Mouse (Mus musculus) stomach, postnatal 0 days (tissue): ENCODE results near the gene Tlx2.

Experiments used
- CTCF ChIP-seq: IDR thresholded peaks from 2 replicates; pipeline ENCODE4 v1.5.1; 2016; ENCODE audit warnings: antibody characterized with exemption, low read depth, mild to moderate bottlenecking, moderate library complexity
- EP300 ChIP-seq: optimal IDR thresholded peaks from 2 replicates; pipeline ENCODE3; 2016; ENCODE audit warnings: antibody characterized with exemption

DNA sequence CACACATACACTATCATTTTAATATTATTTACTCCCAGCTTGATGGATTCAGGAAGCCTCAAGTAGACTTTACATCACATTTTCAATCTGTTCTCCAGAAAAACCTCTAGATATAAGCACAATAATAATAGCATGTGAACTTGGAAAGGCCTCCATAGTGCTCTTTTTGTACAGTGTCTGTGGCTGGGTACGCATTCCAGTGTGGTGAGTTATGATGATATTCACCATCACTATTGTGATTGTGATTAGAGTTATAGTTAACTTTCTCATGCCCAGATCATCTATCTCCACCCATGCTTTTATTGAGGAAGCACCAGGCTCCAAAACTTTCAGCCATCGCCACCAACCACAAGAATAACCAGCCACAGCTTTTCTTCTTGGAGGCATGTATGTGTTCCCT, 46.3 kb downstream of the Tlx2 start:
- no peak for TF ChIP-seq CTCF
- no peak for TF ChIP-seq EP300
